Mouse (Mus musculus) stomach, postnatal 0 days (tissue): ENCODE measurements at regions not wholly inside any gene's neighbourhood (a gene's known extent, or its start where the extent isn't known, plus 50 kb on each side); places are given as distances from the start of the nearest gene placed in this dataset.

ENCODE experiments used
- ATAC-seq: fragments of 200-750 bp; cut with Nextera tagmentation; 2 replicates; pipeline ENCODE4 v1.8.0; 2017; ENCODE audit not compliant: low FRiP score, low TSS enrichment
- DNase-seq: peaks from one replicate; pipeline ENCODE4 v3.0.0-alpha.2; 2016; ENCODE audit warnings: low spot score
- H3K27ac ChIP-seq: fragments of 300-500 bp; sonication (generic); replicated peaks from 2 replicates; pipeline ENCODE4 v1.5.1; 2014; ENCODE audit warnings: mild to moderate bottlenecking, control low read depth
- H3K27me3 ChIP-seq: fragments of 300-500 bp; sonication (generic); 2 replicates; pipeline ENCODE4 v1.6.1; 2014; ENCODE audit warnings: low read length; ENCODE audit not compliant: control insufficient read depth, insufficient read depth
- H3K36me3 ChIP-seq: fragments of 300-500 bp; sonication (generic); 2 replicates; pipeline ENCODE4 v1.6.1; 2014; ENCODE audit warnings: low read length, mixed read lengths; ENCODE audit not compliant: control insufficient read depth, insufficient read depth
- H3K4me1 ChIP-seq: fragments of 300-500 bp; sonication (generic); replicated peaks from 2 replicates; pipeline ENCODE4 v1.6.1; 2014; ENCODE audit warnings: antibody characterized with exemption; ENCODE audit not compliant: control insufficient read depth, insufficient read depth
- H3K4me2 ChIP-seq: fragments of 300-500 bp; sonication (generic); replicated peaks from 2 replicates; pipeline ENCODE4 v1.6.1; 2014; ENCODE audit warnings: low read depth, mild to moderate bottlenecking, control low read depth, moderate library complexity
- H3K4me3 ChIP-seq: fragments of 300-500 bp; sonication (generic); 2 replicates; pipeline ENCODE4 v1.5.1; 2014; ENCODE audit warnings: low read depth, low read length, control low read depth
- H3K9ac ChIP-seq: fragments of 300-500 bp; sonication (generic); 2 replicates; pipeline ENCODE4 v1.6.1; 2014; ENCODE audit warnings: mild to moderate bottlenecking, low read length, control low read depth, mixed read lengths
- H3K9me3 ChIP-seq: fragments of 300-500 bp; sonication (generic); 2 replicates; pipeline ENCODE4 v1.6.1; 2016; ENCODE audit warnings: low read length; ENCODE audit not compliant: control insufficient read depth
- CTCF ChIP-seq: IDR thresholded peaks from 2 replicates; pipeline ENCODE4 v1.5.1; 2016; ENCODE audit warnings: antibody characterized with exemption, low read depth, mild to moderate bottlenecking, moderate library complexity
- EP300 ChIP-seq: optimal IDR thresholded peaks from 2 replicates; pipeline ENCODE3; 2016; ENCODE audit warnings: antibody characterized with exemption
- WGBS: fragments of 180-500 bp; shearing (Covaris S2); extraction: QIAGEN DNeasy Blood & Tissue Kit; methylation state at CpG from one replicate; pipeline ENCODE4 v1.1.7; 2014; 5-methylcytosine and 5-hydroxymethylcytosine counted together

DNA sequence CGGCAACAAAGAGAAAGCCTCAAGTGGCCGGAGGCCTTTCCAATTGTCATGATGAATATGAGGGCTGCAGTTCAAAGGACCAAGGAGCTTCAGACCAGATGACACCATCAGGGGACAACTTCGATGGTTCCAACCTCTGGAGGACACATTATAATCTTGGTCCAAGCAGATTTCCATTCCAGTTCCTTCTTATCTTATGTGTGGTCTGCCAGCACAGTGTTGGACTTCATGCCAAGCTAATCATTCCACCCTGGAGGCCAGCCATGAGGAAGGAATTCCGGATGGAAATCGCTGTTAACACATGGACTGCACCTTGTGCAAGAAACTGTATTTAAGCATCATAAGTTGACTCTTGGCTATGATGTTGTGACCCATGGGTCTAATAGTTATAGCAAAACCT is 334.5 kb upstream of the Gm21798 start:
- no peaks in the 10 kb centered on the region for H3K4me1 ChIP-seq
- TF ChIP-seq EP300: no peak
- TF ChIP-seq CTCF: no peak
- H3K9ac ChIP-seq: no peak overlapping the region
- no peak overlapping the region for H3K4me3 ChIP-seq
- H3K9me3 ChIP-seq: no peaks in the 10 kb centered on the region
- no peak for DNase-seq
- H3K36me3 ChIP-seq: no peaks in the 10 kb centered on the region
- H3K4me2 ChIP-seq: no peak overlapping the region
- no peak overlapping the region for H3K27ac ChIP-seq
- no peaks in the 10 kb centered on the region for H3K27me3 ChIP-seq
- 87% methylated on average over 5 of the region's 5 CpGs for WGBS
- ATAC-seq: no peak

DNA sequence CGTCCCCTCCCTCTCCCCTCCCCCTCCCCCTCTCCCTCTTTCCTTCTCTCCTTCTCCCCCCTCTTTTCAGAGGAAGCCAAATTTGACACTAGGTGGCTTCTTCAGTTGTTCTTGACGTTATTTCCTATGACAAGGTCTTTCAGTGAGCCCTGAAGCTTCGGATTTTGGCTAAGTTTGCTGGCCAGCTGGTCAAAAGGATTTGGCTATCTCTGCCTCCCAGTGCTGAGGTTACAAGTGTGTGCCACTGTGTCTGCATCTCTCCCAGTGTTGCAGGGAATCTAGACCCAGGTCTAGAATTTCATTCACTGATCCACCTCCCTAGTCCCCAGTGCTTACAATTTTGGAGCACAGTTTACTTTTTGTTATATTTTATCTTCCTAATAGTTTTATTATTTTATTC is 329.7 kb upstream of the Gm21798 start:
- ATAC-seq (no peak), DNase-seq (no peak)
- Histone ChIP-seq H3K27me3 (no peaks in the 10 kb centered on the region), H3K9ac (no peak overlapping the region), H3K4me1 (no peaks in the 10 kb centered on the region), H3K4me3 (no peak overlapping the region), H3K36me3 (no peaks in the 10 kb centered on the region), H3K27ac (no peak overlapping the region), H3K4me2 (no peak overlapping the region), H3K9me3 (no peaks in the 10 kb centered on the region)
- 10% methylated on average over 2 of the region's 3 CpGs for WGBS
- TF ChIP-seq EP300 (no peak), CTCF (no peak)

DNA sequence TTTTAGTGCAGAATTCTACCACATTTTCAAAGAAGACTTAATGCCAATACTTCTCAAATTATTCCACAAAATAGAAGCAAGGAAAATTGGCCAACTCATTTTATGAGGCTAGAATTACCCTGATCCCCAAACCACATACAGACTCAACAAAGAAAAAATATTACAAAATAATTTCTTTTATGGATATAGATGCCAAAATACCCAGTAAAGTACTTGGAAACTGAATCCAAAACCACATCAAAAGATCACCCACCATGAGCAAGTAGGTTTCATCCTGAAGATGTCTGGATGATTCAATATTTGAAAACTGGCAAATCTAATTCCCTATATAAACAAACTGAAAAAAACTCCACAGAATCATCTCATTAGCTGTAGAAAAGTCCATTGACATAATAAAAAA is 316.7 kb upstream of the Gm21798 start:
- Histone ChIP-seq H3K9ac (no peak overlapping the region), H3K4me2 (no peak overlapping the region), H3K9me3 (no peaks in the 10 kb centered on the region), H3K27me3 (no peaks in the 10 kb centered on the region), H3K36me3 (no peaks in the 10 kb centered on the region), H3K4me3 (no peak overlapping the region), H3K27ac (no peak overlapping the region), H3K4me1 (no peaks in the 10 kb centered on the region)
- no peak for TF ChIP-seq CTCF
- TF ChIP-seq EP300: no peak
- no peak for ATAC-seq
- DNase-seq: no peak

DNA sequence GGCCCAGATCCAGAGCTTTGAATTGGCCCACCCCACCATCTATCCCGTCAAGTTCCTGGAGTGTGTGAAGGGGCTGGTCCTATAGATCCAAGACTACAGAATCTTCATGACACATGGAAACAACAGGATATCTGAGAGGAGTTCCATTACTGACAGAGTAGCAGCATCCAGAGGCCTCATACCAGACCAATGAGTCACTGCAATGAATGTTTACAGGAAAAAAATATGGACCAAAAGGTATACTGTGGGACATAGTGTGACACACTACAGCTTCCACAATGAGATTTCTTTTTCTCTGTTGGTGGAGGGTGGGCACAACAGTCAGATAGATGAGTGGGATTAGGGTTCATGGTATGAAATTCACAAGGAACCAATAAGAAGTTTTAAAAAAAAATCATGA is 316.0 kb upstream of the Gm21798 start:
- H3K9me3 ChIP-seq: no peaks in the 10 kb centered on the region
- WGBS: 83% methylated on average over 1 of the region's 1 CpGs

DNA sequence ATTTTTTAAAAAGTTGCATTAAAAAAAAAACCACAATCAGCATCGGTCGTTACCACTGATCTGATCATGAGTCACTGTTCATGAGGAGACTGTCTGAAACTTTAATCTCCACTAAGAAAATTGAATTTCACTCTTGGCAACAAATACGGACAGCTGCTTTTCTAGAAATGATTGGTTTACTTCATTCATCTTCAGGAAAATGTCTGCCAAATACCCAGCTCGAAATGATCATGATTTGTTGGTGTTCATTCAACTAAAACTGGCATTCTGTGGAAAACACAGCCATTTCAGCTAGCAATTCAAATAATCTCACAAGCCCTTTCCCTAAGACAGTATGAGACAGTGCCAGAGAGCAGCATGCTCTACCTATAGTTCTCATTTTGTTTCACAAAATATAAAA is 312.7 kb upstream of the Gm21798 start:
- H3K36me3 ChIP-seq: no peaks in the 10 kb centered on the region
- 80% methylated on average over 4 of the region's 4 CpGs for WGBS
- DNase-seq: no peak
- no peak overlapping the region for H3K9ac ChIP-seq
- no peak for ATAC-seq
- no peak overlapping the region for H3K27ac ChIP-seq
- H3K4me1 ChIP-seq: no peaks in the 10 kb centered on the region
- H3K27me3 ChIP-seq: no peaks in the 10 kb centered on the region
- H3K4me2 ChIP-seq: no peak overlapping the region
- TF ChIP-seq EP300 (no peak), CTCF (no peak)
- no peaks in the 10 kb centered on the region for H3K9me3 ChIP-seq
- no peak overlapping the region for H3K4me3 ChIP-seq

More for the DNA sequence above, 316.0 kb upstream of the Gm21798 start:
- H3K27me3 ChIP-seq: no peaks in the 10 kb centered on the region
- no peaks in the 10 kb centered on the region for H3K36me3 ChIP-seq
- no peaks in the 10 kb centered on the region for H3K4me1 ChIP-seq
- no peak overlapping the region for H3K9ac ChIP-seq
- no peak overlapping the region for H3K4me2 ChIP-seq
- no peak overlapping the region for H3K4me3 ChIP-seq
- no peak for DNase-seq
- ATAC-seq: no peak
- no peak overlapping the region for H3K27ac ChIP-seq
- TF ChIP-seq EP300 (no peak), CTCF (no peak)

DNA sequence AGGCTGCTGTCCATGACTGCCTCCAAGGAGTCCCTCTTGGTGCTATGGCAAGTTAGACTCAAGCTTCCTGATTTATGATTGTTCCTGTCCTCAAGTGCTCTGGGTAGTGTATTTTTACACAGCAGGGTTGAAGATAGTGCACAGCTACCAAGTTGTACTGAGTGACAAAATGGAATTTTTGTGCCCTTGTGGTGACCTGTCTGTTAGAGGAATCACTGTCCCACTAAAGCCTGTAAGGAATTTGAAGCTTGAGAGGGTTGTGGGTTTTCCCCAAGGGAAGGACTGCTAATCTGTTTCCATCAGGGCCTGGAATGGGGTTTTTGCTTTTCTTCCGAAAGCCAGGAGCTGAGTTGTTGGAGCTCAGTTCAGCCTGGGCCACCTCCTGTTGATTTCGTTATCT is 306.8 kb upstream of the Gm21798 start:
- no peaks in the 10 kb centered on the region for H3K36me3 ChIP-seq
- no peaks in the 10 kb centered on the region for H3K4me1 ChIP-seq
- H3K27me3 ChIP-seq: no peaks in the 10 kb centered on the region
- H3K9ac ChIP-seq: no peak overlapping the region
- TF ChIP-seq CTCF: no peak
- no peak for TF ChIP-seq EP300
- no peak for DNase-seq
- H3K4me3 ChIP-seq: no peak overlapping the region
- no peaks in the 10 kb centered on the region for H3K9me3 ChIP-seq
- H3K4me2 ChIP-seq: no peak overlapping the region
- no peak for ATAC-seq
- no peak overlapping the region for H3K27ac ChIP-seq
- 71% methylated on average over 2 of the region's 2 CpGs for WGBS

DNA sequence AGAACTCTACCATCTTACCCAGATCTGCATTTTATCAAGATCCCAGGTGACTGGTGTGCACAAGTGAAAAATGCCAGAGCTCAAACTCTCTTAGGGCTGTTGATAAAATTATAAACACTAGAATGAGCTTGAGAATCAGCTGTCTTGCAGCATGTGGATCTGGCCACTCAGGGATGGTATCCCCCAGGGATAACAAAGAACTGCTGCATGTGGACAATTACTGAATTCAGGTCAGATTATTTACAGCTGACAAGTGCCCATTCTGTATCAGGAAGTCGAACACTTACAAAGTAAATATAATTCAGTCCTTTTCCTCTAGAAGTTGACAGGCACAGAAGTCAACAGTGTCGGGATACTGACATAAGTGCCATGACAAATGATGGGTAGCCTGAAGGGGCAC is 306.3 kb upstream of the Gm21798 start:
- WGBS: 25% methylated on average over 2 of the region's 2 CpGs
- no peak for ATAC-seq

More for the DNA sequence above, 306.3 kb upstream of the Gm21798 start:
- Histone ChIP-seq H3K4me1 (no peaks in the 10 kb centered on the region), H3K27me3 (no peaks in the 10 kb centered on the region), H3K9me3 (no peaks in the 10 kb centered on the region), H3K4me2 (no peak overlapping the region), H3K36me3 (no peaks in the 10 kb centered on the region), H3K4me3 (no peak overlapping the region), H3K27ac (no peak overlapping the region), H3K9ac (no peak overlapping the region)
- no peak for TF ChIP-seq EP300
- TF ChIP-seq CTCF: no peak
- DNase-seq: no peak
